Mouse (Mus musculus): ENCODE measurements around the gene Myo1c. TPM values are rescaled to one million over a fixed set of nuclear protein-coding genes. Genes with fewer than 3 reads are reported as not detected.

Gene Myo1c
- total RNA-seq, 2 experiments from 2014 or later, result 87.2 to 96.1 TPM

- DNase-seq, result no peak
Measured at GRCm38 (mm10) chr11:75715556-75715955, 65.3 kb downstream of the Myo1c start.

- DNase-seq, result no peak
Measured at GRCm38 (mm10) chr11:75716661-75717325, 66.5 kb downstream of the Myo1c start.

- no peak for DNase-seq
Measured at GRCm38 (mm10) chr11:75722339-75722738, 72.0 kb downstream of the Myo1c start.

Other genes starting within 250 kb of the Myo1c start
- 10 to 100 TPM; 16.0 to 21.0 TPM for gene Serpinf1, start 227.8 kb upstream of the Myo1c start, total RNA-seq (2021)
- gene Serpinf2, start 210.9 kb upstream of the Myo1c start, total RNA-seq (2021), result not detected
- gene Wdr81, start 195.8 kb upstream of the Myo1c start, total RNA-seq (2021), result 1 to 10 TPM; 7.6 to 8.3 TPM
- gene Tlcd2, start 188.8 kb upstream of the Myo1c start, total RNA-seq (2021), result 1 to 10 TPM; 2.4 to 4.9 TPM
- 10 to 100 TPM; 86.5 to 92.7 TPM for gene Prpf8, start 163.7 kb upstream of the Myo1c start, total RNA-seq (2021)
- 10 to 100 TPM; 46.5 to 48.2 TPM for gene Rilp, start 140.4 kb upstream of the Myo1c start, total RNA-seq (2021)
- gene Scarf1, start 137.0 kb upstream of the Myo1c start, total RNA-seq (2021), result 1 to 10 TPM; 6.6 to 6.8 TPM
- 10 to 100 TPM; 16.2 to 17.3 TPM for gene Slc43a2, start 118.8 kb upstream of the Myo1c start, total RNA-seq (2021)
- gene Pitpna, start 62.4 kb upstream of the Myo1c start, total RNA-seq (2021), result 100 to 1,000 TPM in 1 of 2 experiments, 10 to 100 TPM in 1; 98.2 to 107 TPM
- gene Inpp5k, start 19.5 kb upstream of the Myo1c start, total RNA-seq (2021), result 10 to 100 TPM; 24.1 to 28.3 TPM
- gene Crk, start 28.8 kb downstream of the Myo1c start, total RNA-seq (2021), result 10 to 100 TPM; 83.6 to 87.8 TPM
- 100 to 1,000 TPM; 547 to 552 TPM for gene Ywhae, start 82.4 kb downstream of the Myo1c start, total RNA-seq (2021)
- gene Doc2b, start 145.5 kb downstream of the Myo1c start, total RNA-seq (2021), result 1 to 10 TPM; 1.2 to 2.3 TPM